In genomic region chr16:97417896-97418542, GRCm38 (mm10) we compare ENCODE assay signal across 9 mouse cellular contexts. TPM values are rescaled to one million over a fixed set of nuclear protein-coding genes. Genes with fewer than 3 reads are reported as not detected.
A peak's percentile ranks its signal among the peaks of the same experiment; 100 is the strongest.
DNase-seq lines count a peak whose midpoint lies in the region; ATAC-seq and TF ChIP-seq lines count a peak whose summit lies in the region.
"Had no signal": no experiment of that assay in that cellular context is flagged by ENCODE, and none has a peak within 500 bp of the region (broad histone marks: within the 10 kb centered on the region; RNA-seq: fewer than 3 reads in every experiment).

No protein-coding gene starts in this region.

- H3K27ac ChIP-seq in intestine, embryonic 15.5 days: no peak overlapping the region
- H3K27ac ChIP-seq in liver, adult 2 months (replicated peaks; ENCODE audit: insufficient read depth, low read depth, low read length): no peak overlapping the region
- no peak overlapping the region for H3K27ac ChIP-seq in midbrain, embryonic 16.5 days (ENCODE audit: low read length)
- H3K27ac ChIP-seq: macrophage had no signal

- DNase-seq in left cerebral cortex, adult 18-20 months (ENCODE audit: low spot score in 2 of 2): peak; percentile 36 to 46
- no peak for DNase-seq in left cerebral cortex, adult 8-10 months (ENCODE audit: low spot score in 2 of 2)
- DNase-seq in embryo, embryonic 11 days: peak; percentile 83
- DNase-seq in liver, adult 2 months (ENCODE audit: extremely low read depth, low read depth, low spot score): peak; percentile 39
- peak; percentile 43 for DNase-seq in thymus, postnatal 4 days

- no peaks in the 10 kb centered on the region for H3K36me3 ChIP-seq in intestine, embryonic 15.5 days
- no peaks in the 10 kb centered on the region for H3K36me3 ChIP-seq in liver, adult 2 months (ENCODE audit: control insufficient read depth, insufficient read depth, low read length)
- no peaks in the 10 kb centered on the region for H3K36me3 ChIP-seq in midbrain, embryonic 16.5 days (ENCODE audit: control insufficient read depth, insufficient read depth, low read length)

- WGBS in intestine, embryonic 15.5 days: 11% methylated on average over 4 of the region's 4 CpGs
- 13% methylated on average over 4 of the region's 4 CpGs for WGBS in liver, adult 2 months
- 15% methylated on average over 4 of the region's 4 CpGs for WGBS in midbrain, embryonic 16.5 days

- no peaks in the 10 kb centered on the region for H3K27me3 ChIP-seq in intestine, embryonic 15.5 days (replicated peaks)
- H3K27me3 ChIP-seq in liver, adult 2 months (ENCODE audit: control insufficient read depth, insufficient read depth, low read length): no peaks in the 10 kb centered on the region
- no peaks in the 10 kb centered on the region for H3K27me3 ChIP-seq in midbrain, embryonic 16.5 days (ENCODE audit: control insufficient read depth, insufficient read depth, low read depth, low read length)

- H3K4me2 ChIP-seq in intestine, embryonic 15.5 days (replicated peaks): no peak overlapping the region
- no peak overlapping the region for H3K4me2 ChIP-seq in midbrain, embryonic 16.5 days (ENCODE audit: low read length)

- no peak overlapping the region for H3K9ac ChIP-seq in intestine, embryonic 15.5 days
- no peak overlapping the region for H3K9ac ChIP-seq in liver, adult 2 months (ENCODE audit: low read depth, low read length)
- H3K9ac ChIP-seq in midbrain, embryonic 16.5 days (ENCODE audit: low read depth, low read length): no peak overlapping the region

- peak; percentile 48 for ATAC-seq in granulocyte monocyte progenitor cell, adult 5-6 weeks (replicated peaks; ENCODE audit: poor library complexity, severe bottlenecking)
- peak; percentile 77 for ATAC-seq in intestine, embryonic 15.5 days
- ATAC-seq in midbrain, embryonic 16.5 days: peak; percentile 80; the same call in 1 of the 2 replicates

- no peak overlapping the region for H3K4me3 ChIP-seq in intestine, embryonic 15.5 days (replicated peaks)
- no peak overlapping the region for H3K4me3 ChIP-seq in liver, adult 2 months (ENCODE audit: insufficient read depth, low read depth, low read length)
- no peak overlapping the region for H3K4me3 ChIP-seq in midbrain, embryonic 16.5 days (ENCODE audit: low read depth, low read length)

- H3K79me2 ChIP-seq in liver, adult 2 months (ENCODE audit: control insufficient read depth, insufficient read depth, low read length): no peaks in the 10 kb centered on the region

- no peaks in the 10 kb centered on the region for H3K9me3 ChIP-seq in intestine, embryonic 15.5 days
- no peaks in the 10 kb centered on the region for H3K9me3 ChIP-seq in midbrain, embryonic 16.5 days (replicated peaks; ENCODE audit: control insufficient read depth, low read length, poor library complexity, severe bottlenecking)

- TF ChIP-seq CTCF in liver, adult 2 months (IDR thresholded peaks at IDR 0.05; ENCODE audit: low read depth, low read length): peak; percentile 86

- no peak for TF ChIP-seq POLR2A in liver, adult 2 months (IDR thresholded peaks at IDR 0.05; ENCODE audit: extremely low read depth, insufficient read depth, low read length)

- H3K4me1 ChIP-seq in intestine, embryonic 15.5 days (replicated peaks): no peaks in the 10 kb centered on the region
- no peaks in the 10 kb centered on the region for H3K4me1 ChIP-seq in liver, adult 2 months (ENCODE audit: control insufficient read depth, insufficient read depth, low read length)
- H3K4me1 ChIP-seq in midbrain, embryonic 16.5 days (ENCODE audit: control insufficient read depth, insufficient read depth, low read length): no peaks in the 10 kb centered on the region

RNA-seq across cellular contexts. Expression of gene Mx1, which starts 44.7 kb away (rescaled TPM):
- total RNA-seq in left cerebral cortex, adult 18-20 months (2021): 1 to 10 TPM in 1 of 2 experiments, under 1 TPM in 1; 0.52 to 1.1 TPM
- total RNA-seq in left cerebral cortex, adult 8-10 months (2022): 1 to 10 TPM; 1.1 to 7.5 (median 2.6) TPM
- 0.73 and 6.5 TPM in 2 replicates for total RNA-seq in granulocyte monocyte progenitor cell, adult 5-6 weeks (2014; fragmentation: Nextera tagmentation)
- 1.3 and 2.2 TPM in 2 replicates for total RNA-seq in granulocyte monocyte progenitor cell, adult 5-6 weeks (2017)
- polyA plus RNA-seq in intestine, embryonic 15.5 days (2015; fragmentation: Nextera tagmentation; extraction: Ambion mirVana): 0.15 and 0.23 TPM in 2 replicates
- total RNA-seq in liver, adult 2 months (2014; rRNA removed): 1.7 and 2.3 TPM in 2 replicates
- 0.39 and 1.4 TPM in 2 replicates for polyA plus RNA-seq in liver, adult 2 months (2012; rRNA removed)
- 0.06 TPM in 1 of 2 replicates, not detected in the other for polyA plus RNA-seq in midbrain, embryonic 16.5 days (2015; fragmentation: Nextera tagmentation; extraction: Ambion mirVana)

Comparison
In these comparisons a context has a peak if more than half of its experiments do, and no peak if none do; other contexts are left out.
1. DNase-seq: peak in left cerebral cortex, adult 18-20 months (2 of 2), embryo, embryonic 11 days (single experiment), liver, adult 2 months (single experiment) and thymus, postnatal 4 days (single experiment); none in left cerebral cortex, adult 8-10 months (0 of 2).
2. Peak in every context shown above with its lines, with median percentiles within 50 percentile points of each other: ATAC-seq.